Mouse (Mus musculus): ENCODE results near the gene Lrrn3. TPM values are rescaled to one million over a fixed set of nuclear protein-coding genes. Genes with fewer than 3 reads are reported as not detected.

The Lrrn3 gene
- polyA plus RNA-seq, 1 experiment from 2014 or later: 4.6 TPM

- 87% methylated on average over 5 of the region's 5 CpGs for WGBS
- Histone ChIP-seq H3K4me1 (ENCODE audit: control insufficient read depth in 2 of 2, insufficient read depth in 2 of 2, low read length in 2 of 2) (peaks cover 2 to 9% of the 10 kb centered on the region in 2 experiments; a peak in 2 of 4 replicates), H3K27me3 (ENCODE audit: control insufficient read depth, insufficient read depth, low read length) (no peaks in the 10 kb centered on the region), H3K4me3 (ENCODE audit: control insufficient read depth in 1 of 2, insufficient read depth in 1 of 2, low read depth in 1 of 2, low read length in 2 of 2) (no peak overlapping the region), H3K9ac (ENCODE audit: low read length) (0 out of 2 replicates have a peak overlapping the region, but pooled peaks have one; percentile 25), H3K9me3 (ENCODE audit: control insufficient read depth, low read length) (no peaks in the 10 kb centered on the region), H3K4me2 (ENCODE audit: low read length) (peak overlapping the region; percentile 74), H3K27ac (replicated peaks in 1 of 2; ENCODE audit: control insufficient read depth in 1 of 2, insufficient read depth in 1 of 2, low read depth in 2 of 2, low read length in 2 of 2) (no peak overlapping the region), H3K36me3 (ENCODE audit: control insufficient read depth, insufficient read depth, low read length) (no peaks in the 10 kb centered on the region)
- no peak for ATAC-seq (ENCODE audit: insufficient number of reproducible peaks, insufficient read depth, low FRiP score, low read depth)
Measured at GRCm38 (mm10) chr12:41483091-41483592, 3.1 kb downstream of the Lrrn3 start.

GRCm38 (mm10) chr12:41481486-41481885 lies 4.7 kb downstream of the Lrrn3 start:
- Histone ChIP-seq H3K27ac (replicated peaks in 1 of 2; ENCODE audit: control insufficient read depth in 1 of 2, insufficient read depth in 1 of 2, low read depth in 2 of 2, low read length in 2 of 2) (no peak overlapping the region), H3K27me3 (ENCODE audit: control insufficient read depth, insufficient read depth, low read length) (no peaks in the 10 kb centered on the region), H3K4me3 (ENCODE audit: control insufficient read depth in 1 of 2, insufficient read depth in 1 of 2, low read depth in 1 of 2, low read length in 2 of 2) (no peak overlapping the region), H3K36me3 (ENCODE audit: control insufficient read depth, insufficient read depth, low read length) (no peaks in the 10 kb centered on the region), H3K4me2 (ENCODE audit: low read length) (no peak overlapping the region), H3K9ac (ENCODE audit: low read length) (no peak overlapping the region), H3K9me3 (ENCODE audit: control insufficient read depth, low read length) (no peaks in the 10 kb centered on the region), H3K4me1 (ENCODE audit: control insufficient read depth in 2 of 2, insufficient read depth in 2 of 2, low read length in 2 of 2) (peaks cover 2 to 9% of the 10 kb centered on the region in 2 experiments; a peak in 2 of 4 replicates)
- 33% methylated on average over 2 of the region's 2 CpGs for WGBS
- no peak for ATAC-seq (ENCODE audit: insufficient number of reproducible peaks, insufficient read depth, low FRiP score, low read depth)

GRCm38 (mm10) chr12:41469096-41469801 lies 17.0 kb downstream of the Lrrn3 start:
- Histone ChIP-seq H3K36me3 (ENCODE audit: control insufficient read depth, insufficient read depth, low read length) (no peaks in the 10 kb centered on the region), H3K4me1 (ENCODE audit: control insufficient read depth in 2 of 2, insufficient read depth in 2 of 2, low read length in 2 of 2) (no peaks in the 10 kb centered on the region), H3K4me3 (ENCODE audit: control insufficient read depth in 1 of 2, insufficient read depth in 1 of 2, low read depth in 1 of 2, low read length in 2 of 2) (no peak overlapping the region), H3K27me3 (ENCODE audit: control insufficient read depth, insufficient read depth, low read length) (no peaks in the 10 kb centered on the region), H3K9me3 (ENCODE audit: control insufficient read depth, low read length) (no peaks in the 10 kb centered on the region), H3K9ac (ENCODE audit: low read length) (no peak overlapping the region), H3K27ac (replicated peaks in 1 of 2; ENCODE audit: control insufficient read depth in 1 of 2, insufficient read depth in 1 of 2, low read depth in 2 of 2, low read length in 2 of 2) (no peak overlapping the region), H3K4me2 (ENCODE audit: low read length) (no peak overlapping the region)
- ATAC-seq (ENCODE audit: insufficient number of reproducible peaks, insufficient read depth, low FRiP score, low read depth): no peak
- 69% methylated on average over 6 of the region's 6 CpGs for WGBS

- no peak overlapping the region for H3K4me3 ChIP-seq (ENCODE audit: control insufficient read depth in 1 of 2, insufficient read depth in 1 of 2, low read depth in 1 of 2, low read length in 2 of 2)
- no peaks in the 10 kb centered on the region for H3K36me3 ChIP-seq (ENCODE audit: control insufficient read depth, insufficient read depth, low read length)
- WGBS: 86% methylated on average over 3 of the region's 3 CpGs
- H3K4me1 ChIP-seq (ENCODE audit: control insufficient read depth in 2 of 2, insufficient read depth in 2 of 2, low read length in 2 of 2): no peaks in the 10 kb centered on the region
- no peak for ATAC-seq (ENCODE audit: insufficient number of reproducible peaks, insufficient read depth, low FRiP score, low read depth)
- no peak overlapping the region for H3K4me2 ChIP-seq (ENCODE audit: low read length)
- H3K27me3 ChIP-seq (ENCODE audit: control insufficient read depth, insufficient read depth, low read length): no peaks in the 10 kb centered on the region
- H3K9ac ChIP-seq (ENCODE audit: low read length): no peak overlapping the region
- H3K27ac ChIP-seq (replicated peaks in 1 of 2; ENCODE audit: control insufficient read depth in 1 of 2, insufficient read depth in 1 of 2, low read depth in 2 of 2, low read length in 2 of 2): no peak overlapping the region
- H3K9me3 ChIP-seq (ENCODE audit: control insufficient read depth, low read length): no peaks in the 10 kb centered on the region
Measured at GRCm38 (mm10) chr12:41468374-41468991, 17.7 kb downstream of the Lrrn3 start.

GRCm38 (mm10) chr12:41438446-41438845 lies 47.8 kb downstream of the Lrrn3 start:
- H3K4me1 ChIP-seq (ENCODE audit: control insufficient read depth in 2 of 2, insufficient read depth in 2 of 2, low read length in 2 of 2): peaks cover 2 to 10% of the 10 kb centered on the region in 2 experiments; a peak in 2 of 4 replicates
- H3K4me2 ChIP-seq (ENCODE audit: low read length): no peak overlapping the region
- no peaks in the 10 kb centered on the region for H3K36me3 ChIP-seq (ENCODE audit: control insufficient read depth, insufficient read depth, low read length)
- peak; percentile 64; the same call in 1 of the 2 replicates for ATAC-seq (ENCODE audit: insufficient number of reproducible peaks, insufficient read depth, low FRiP score, low read depth)
- no peak overlapping the region; the same call in 1 of the 2 replicates for H3K9ac ChIP-seq (ENCODE audit: low read length)
- H3K4me3 ChIP-seq (ENCODE audit: control insufficient read depth in 1 of 2, insufficient read depth in 1 of 2, low read depth in 1 of 2, low read length in 2 of 2): no peak overlapping the region
- no peaks in the 10 kb centered on the region for H3K27me3 ChIP-seq (ENCODE audit: control insufficient read depth, insufficient read depth, low read length)
- no peaks in the 10 kb centered on the region for H3K9me3 ChIP-seq (ENCODE audit: control insufficient read depth, low read length)
- WGBS: 35% methylated on average over 4 of the region's 4 CpGs
- H3K27ac ChIP-seq (replicated peaks in 1 of 2; ENCODE audit: control insufficient read depth in 1 of 2, insufficient read depth in 1 of 2, low read depth in 2 of 2, low read length in 2 of 2): no peak overlapping the region

- Histone ChIP-seq H3K4me1 (ENCODE audit: control insufficient read depth in 2 of 2, insufficient read depth in 2 of 2, low read length in 2 of 2) (peaks cover 2 to 10% of the 10 kb centered on the region in 2 experiments; a peak in 2 of 4 replicates), H3K9me3 (ENCODE audit: control insufficient read depth, low read length) (no peaks in the 10 kb centered on the region), H3K4me2 (ENCODE audit: low read length) (no peak overlapping the region), H3K4me3 (ENCODE audit: control insufficient read depth in 1 of 2, insufficient read depth in 1 of 2, low read depth in 1 of 2, low read length in 2 of 2) (no peak overlapping the region), H3K27ac (replicated peaks in 1 of 2; ENCODE audit: control insufficient read depth in 1 of 2, insufficient read depth in 1 of 2, low read depth in 2 of 2, low read length in 2 of 2) (no peak overlapping the region), H3K9ac (ENCODE audit: low read length) (no peak overlapping the region), H3K36me3 (ENCODE audit: control insufficient read depth, insufficient read depth, low read length) (no peaks in the 10 kb centered on the region), H3K27me3 (ENCODE audit: control insufficient read depth, insufficient read depth, low read length) (no peaks in the 10 kb centered on the region)
- WGBS: 72% methylated on average over 5 of the region's 5 CpGs
- no peak for ATAC-seq (ENCODE audit: insufficient number of reproducible peaks, insufficient read depth, low FRiP score, low read depth)
Measured at GRCm38 (mm10) chr12:41436206-41436985, 49.8 kb downstream of the Lrrn3 start.

DNA sequence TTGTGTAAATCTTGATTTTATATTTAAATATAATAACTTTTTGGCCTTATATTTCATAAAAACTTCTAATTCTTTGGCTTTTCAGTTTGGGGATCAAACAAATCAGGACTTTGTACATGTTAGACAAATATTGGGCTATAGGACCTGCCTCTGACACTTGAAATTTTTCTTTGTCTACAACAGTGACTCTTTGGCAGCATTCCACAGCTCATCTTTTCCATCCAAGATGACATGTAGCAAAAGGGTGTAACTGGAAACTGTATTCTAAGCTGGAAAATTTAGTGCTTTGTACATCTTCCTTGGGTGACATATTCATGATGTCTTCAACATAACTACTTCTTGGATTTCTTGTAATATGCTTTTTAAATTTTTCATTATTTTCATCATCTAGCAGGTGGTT lies 57.4 kb downstream of the Lrrn3 start:
- no peak overlapping the region for H3K4me2 ChIP-seq (ENCODE audit: low read length)
- ATAC-seq (ENCODE audit: insufficient number of reproducible peaks, insufficient read depth, low FRiP score, low read depth): no peak
- H3K9ac ChIP-seq (ENCODE audit: low read length): no peak overlapping the region

More for the DNA sequence above, 57.4 kb downstream of the Lrrn3 start:
- Histone ChIP-seq H3K27me3 (ENCODE audit: control insufficient read depth, insufficient read depth, low read length) (no peaks in the 10 kb centered on the region), H3K9me3 (ENCODE audit: control insufficient read depth, low read length) (no peaks in the 10 kb centered on the region), H3K4me3 (ENCODE audit: control insufficient read depth in 1 of 2, insufficient read depth in 1 of 2, low read depth in 1 of 2, low read length in 2 of 2) (no peak overlapping the region), H3K27ac (replicated peaks in 1 of 2; ENCODE audit: control insufficient read depth in 1 of 2, insufficient read depth in 1 of 2, low read depth in 2 of 2, low read length in 2 of 2) (no peak overlapping the region), H3K4me1 (ENCODE audit: control insufficient read depth in 2 of 2, insufficient read depth in 2 of 2, low read length in 2 of 2) (no peaks in the 10 kb centered on the region), H3K36me3 (ENCODE audit: control insufficient read depth, insufficient read depth, low read length) (no peaks in the 10 kb centered on the region)

Measured in heart, embryonic 14.5 days (tissue).